Mouse (Mus musculus) forebrain, embryonic 13.5 days (tissue): Measurements from ENCODE around the gene Zfp653. TPM values are rescaled to one million over a fixed set of nuclear protein-coding genes. Genes with fewer than 3 reads are reported as not detected.
A peak's percentile ranks its signal among the peaks of the same experiment; 100 is the strongest.

Source experiments
- ATAC-seq: fragments of 200-750 bp; cut with Nextera tagmentation; 2 replicates; pipeline ENCODE4 v1.8.0; 2017
- H3K27ac ChIP-seq: fragments of 300-500 bp; sonication (generic); 2 replicates; pipeline ENCODE4 v1.5.1; 2015; ENCODE audit warnings: inconsistent platforms, mild to moderate bottlenecking, moderate library complexity
- H3K27me3 ChIP-seq: fragments of 300-500 bp; sonication (generic); 2 replicates; pipeline ENCODE4 v1.6.1; 2015; ENCODE audit warnings: mild to moderate bottlenecking, inconsistent platforms
- H3K36me3 ChIP-seq: fragments of 300-500 bp; sonication (generic); 2 replicates; pipeline ENCODE4 v1.6.1; 2015; ENCODE audit warnings: mild to moderate bottlenecking, inconsistent platforms; ENCODE audit not compliant: poor library complexity, severe bottlenecking
- H3K4me1 ChIP-seq: fragments of 300-500 bp; sonication (generic); 2 replicates; pipeline ENCODE4 v1.6.1; 2015; ENCODE audit warnings: inconsistent platforms
- H3K4me2 ChIP-seq: fragments of 300-500 bp; sonication (generic); 2 replicates; pipeline ENCODE4 v1.6.1; 2015; ENCODE audit warnings: inconsistent platforms, mild to moderate bottlenecking, moderate library complexity
- H3K4me3 ChIP-seq: fragments of 300-500 bp; sonication (generic); 2 replicates; pipeline ENCODE4 v1.5.1; 2015; ENCODE audit warnings: mild to moderate bottlenecking, inconsistent platforms
- H3K9ac ChIP-seq: fragments of 300-500 bp; sonication (generic); 2 replicates; pipeline ENCODE4 v1.6.1; 2015; ENCODE audit warnings: mild to moderate bottlenecking, inconsistent platforms
- H3K9me3 ChIP-seq: fragments of 300-500 bp; sonication (generic); replicated peaks from 2 replicates; pipeline ENCODE4 v1.6.1; 2016; ENCODE audit warnings: inconsistent platforms
- WGBS: fragments of 180-500 bp; shearing (Covaris S2); methylation state at CpG from one replicate; pipeline ENCODE4 v1.1.7; 2015; 5-methylcytosine and 5-hydroxymethylcytosine counted together
- polyA plus RNA-seq: library from polyadenylated mRNA; unstranded; fragments of >200 nt; fragmentation: Nextera tagmentation; extraction: Ambion mirVana; gene quantifications from 2 replicates; pipeline ENCODE4 v1.2.1, GENCODE M21; 2015

The Zfp653 gene
- polyA plus RNA-seq, 1 experiment from 2014 or later, result 17.1 TPM

- no peak overlapping the region for H3K4me2 ChIP-seq
- H3K9me3 ChIP-seq, result no peaks in the 10 kb centered on the region
- H3K4me1 ChIP-seq, result peaks cover 14% of the 10 kb centered on the region
- 97% methylated on average over 11 of the region's 11 CpGs for WGBS
- H3K27me3 ChIP-seq, result no peaks in the 10 kb centered on the region
- H3K27ac ChIP-seq, result no peak overlapping the region
- no peak overlapping the region for H3K9ac ChIP-seq
- no peak overlapping the region for H3K4me3 ChIP-seq
- ATAC-seq, result no peak
- peaks cover 76% of the 10 kb centered on the region for H3K36me3 ChIP-seq
Measured at GRCm38 (mm10) chr9:22065642-22066041, 5.5 kb downstream of the Zfp653 start.

- Histone ChIP-seq H3K4me2 (no peak overlapping the region), H3K27ac (no peak overlapping the region), H3K9ac (no peak overlapping the region), H3K27me3 (no peaks in the 10 kb centered on the region), H3K4me1 (peaks cover under 1% of the 10 kb centered on the region; the same call in 1 of the 2 replicates), H3K36me3 (peaks cover 82% of the 10 kb centered on the region), H3K4me3 (no peak overlapping the region), H3K9me3 (no peaks in the 10 kb centered on the region)
- WGBS, result 98% methylated on average over 3 of the region's 3 CpGs
- peak; percentile 41; the same call in 1 of the 2 replicates for ATAC-seq
Measured at GRCm38 (mm10) chr9:22064341-22064740, 6.8 kb downstream of the Zfp653 start.

- Histone ChIP-seq H3K27me3 (no peaks in the 10 kb centered on the region), H3K4me3 (no peak overlapping the region), H3K9ac (no peak overlapping the region), H3K27ac (no peak overlapping the region), H3K4me2 (no peak overlapping the region), H3K36me3 (peaks cover 86% of the 10 kb centered on the region), H3K9me3 (no peaks in the 10 kb centered on the region), H3K4me1 (no peaks in the 10 kb centered on the region)
- no peak for ATAC-seq
- 83% methylated on average over 2 of the region's 2 CpGs for WGBS
Measured at GRCm38 (mm10) chr9:22061339-22061738, 9.8 kb downstream of the Zfp653 start.

GRCm38 (mm10) chr9:22058011-22058424 is 13.2 kb downstream of the Zfp653 start:
- no peak for ATAC-seq
- Histone ChIP-seq H3K27me3 (peaks cover 4% of the 10 kb centered on the region; the same call in 1 of the 2 replicates), H3K9ac (no peak overlapping the region), H3K4me2 (no peak overlapping the region), H3K9me3 (no peaks in the 10 kb centered on the region), H3K36me3 (peaks cover 54% of the 10 kb centered on the region), H3K4me3 (no peak overlapping the region), H3K27ac (no peak overlapping the region), H3K4me1 (peaks cover 6% of the 10 kb centered on the region; the same call in 1 of the 2 replicates)
- WGBS, result 92% methylated on average over 9 of the region's 9 CpGs

- ATAC-seq, result no peak
- WGBS, result 89% methylated on average over 9 of the region's 9 CpGs
- Histone ChIP-seq H3K27me3 (peaks cover 4% of the 10 kb centered on the region; the same call in 1 of the 2 replicates), H3K9ac (no peak overlapping the region), H3K4me1 (peaks cover 9% of the 10 kb centered on the region; the same call in 1 of the 2 replicates), H3K27ac (no peak overlapping the region), H3K9me3 (no peaks in the 10 kb centered on the region), H3K4me3 (no peak overlapping the region), H3K4me2 (no peak overlapping the region), H3K36me3 (peaks cover 44% of the 10 kb centered on the region)
Measured at GRCm38 (mm10) chr9:22057031-22057517, 14.1 kb downstream of the Zfp653 start.

GRCm38 (mm10) chr9:22056303-22056910 is 14.8 kb downstream of the Zfp653 start:
- Histone ChIP-seq H3K4me2 (no peak overlapping the region), H3K27me3 (peaks cover 4% of the 10 kb centered on the region; the same call in 1 of the 2 replicates), H3K4me1 (peaks cover 10% of the 10 kb centered on the region; the same call in 1 of the 2 replicates), H3K27ac (no peak overlapping the region), H3K4me3 (no peak overlapping the region), H3K9ac (no peak overlapping the region), H3K9me3 (no peaks in the 10 kb centered on the region), H3K36me3 (peaks cover 38% of the 10 kb centered on the region)
- no peak for ATAC-seq
- 72% methylated on average over 9 of the region's 9 CpGs for WGBS

- Histone ChIP-seq H3K36me3 (peaks cover 32% of the 10 kb centered on the region), H3K4me1 (peaks cover 10% of the 10 kb centered on the region; the same call in 1 of the 2 replicates), H3K4me3 (no peak overlapping the region), H3K27me3 (peaks cover 4% of the 10 kb centered on the region; the same call in 1 of the 2 replicates), H3K27ac (no peak overlapping the region), H3K9ac (no peak overlapping the region), H3K9me3 (no peaks in the 10 kb centered on the region), H3K4me2 (no peak overlapping the region)
- WGBS, result 38% methylated on average over 29 of the region's 29 CpGs
- ATAC-seq, result no peak
Measured at GRCm38 (mm10) chr9:22055713-22056112, 15.5 kb downstream of the Zfp653 start.

- Histone ChIP-seq H3K9me3 (no peaks in the 10 kb centered on the region), H3K27ac (no peak overlapping the region), H3K27me3 (peaks cover 4% of the 10 kb centered on the region; the same call in 1 of the 2 replicates), H3K9ac (no peak overlapping the region), H3K36me3 (peaks cover 28% of the 10 kb centered on the region), H3K4me3 (peak overlapping the region; percentile 20), H3K4me2 (peak overlapping the region; percentile 53), H3K4me1 (peaks cover 17% of the 10 kb centered on the region)
- 1% methylated on average over 32 of the region's 32 CpGs for WGBS
- peak; percentile 19 for ATAC-seq
Measured at GRCm38 (mm10) chr9:22054411-22055076, 16.6 kb downstream of the Zfp653 start.

GRCm38 (mm10) chr9:22053657-22054056 is 17.5 kb downstream of the Zfp653 start:
- H3K4me2 ChIP-seq, result no peak overlapping the region
- no peak for ATAC-seq
- peaks cover 20% of the 10 kb centered on the region for H3K36me3 ChIP-seq
- H3K27ac ChIP-seq, result no peak overlapping the region
- 44% methylated on average over 6 of the region's 7 CpGs for WGBS
- H3K4me1 ChIP-seq, result peaks cover 26% of the 10 kb centered on the region
- no peak overlapping the region for H3K9ac ChIP-seq
- H3K4me3 ChIP-seq, result no peak overlapping the region
- peaks cover 4% of the 10 kb centered on the region; the same call in 1 of the 2 replicates for H3K27me3 ChIP-seq
- H3K9me3 ChIP-seq, result no peaks in the 10 kb centered on the region

GRCm38 (mm10) chr9:22051958-22052254 is 19.3 kb downstream of the Zfp653 start, which contains the start of gene Elavl3:
Gene Elavl3, minus strand, starts transcription at chr9:22052023.
- Histone ChIP-seq H3K9ac (peak within 1 kb of the TSS; percentile 99), H3K27me3 (peaks cover 4% of the 10 kb centered on the region; the same call in 1 of the 2 replicates), H3K4me1 (peaks cover 43% of the 10 kb centered on the region), H3K36me3 (peaks cover 3% of the 10 kb centered on the region), H3K4me2 (peak within 1 kb of the TSS; percentile 67), H3K9me3 (no peaks in the 10 kb centered on the region), H3K4me3 (peak within 1 kb of the TSS; percentile 96), H3K27ac (peak within 1 kb of the TSS; percentile 94)
- peak; percentile 84 for ATAC-seq
- under 1% methylated on average over 19 of the region's 28 CpGs for WGBS

GRCm38 (mm10) chr9:22051161-22051957 is 19.8 kb downstream of the Zfp653 start:
- Histone ChIP-seq H3K4me3 (peak overlapping the region; percentile 96), H3K4me1 (peaks cover 44% of the 10 kb centered on the region), H3K4me2 (peak overlapping the region; percentile 67), H3K27me3 (peaks cover 4% of the 10 kb centered on the region; the same call in 1 of the 2 replicates), H3K36me3 (no peaks in the 10 kb centered on the region), H3K9ac (peak overlapping the region; percentile 99), H3K27ac (peak overlapping the region; percentile 94), H3K9me3 (no peaks in the 10 kb centered on the region)
- under 1% methylated on average over 63 of the region's 67 CpGs for WGBS
- ATAC-seq, result peak; percentile 46
